Comparison of ENCODE assay signal across 8 mouse cellular contexts in genomic region chr5:33334381-33335272, GRCm38 (mm10). TPM values are rescaled to one million over a fixed set of nuclear protein-coding genes. Genes with fewer than 3 reads are reported as not detected.
DNase-seq lines count a peak whose midpoint lies in the region; ATAC-seq and TF ChIP-seq lines count a peak whose summit lies in the region.

No protein-coding gene starts in this region.

- no peak for TF ChIP-seq CTCF in embryonic fibroblast, embryonic 13.5 days (IDR thresholded peaks at IDR 0.05; ENCODE audit: borderline replicate concordance, insufficient read depth, low read length)

- H3K4me3 ChIP-seq in neural tube, embryonic 11.5 days (ENCODE audit: low read depth, low read length), result peak overlapping the region; percentile 99
- peak overlapping the region; percentile 70 for H3K4me3 ChIP-seq in embryonic fibroblast, embryonic 13.5 days (ENCODE audit: insufficient read depth, low read length)
- H3K4me3 ChIP-seq in limb, embryonic 11.5 days (ENCODE audit: low read depth, low read length), result peak overlapping the region; percentile 100

- 0 out of 2 replicates have a peak, but pooled peaks have one; percentile 20 for TF ChIP-seq POLR2A in embryonic fibroblast, embryonic 13.5 days (IDR thresholded peaks at IDR 0.05; ENCODE audit: low read depth, low read length)

- peak overlapping the region; percentile 65 for H3K4me2 ChIP-seq in neural tube, embryonic 11.5 days (ENCODE audit: low read depth)
- peak overlapping the region; percentile 59 for H3K4me2 ChIP-seq in limb, embryonic 11.5 days (ENCODE audit: low read depth, severe bottlenecking)

- H3K36me3 ChIP-seq in neural tube, embryonic 11.5 days (ENCODE audit: control insufficient read depth, insufficient read depth, low read length), result no peaks in the 10 kb centered on the region
- H3K36me3 ChIP-seq in limb, embryonic 11.5 days (ENCODE audit: control insufficient read depth, insufficient read depth, low read length), result peaks cover 3% of the 10 kb centered on the region
- H3K36me3 ChIP-seq in splenic B cell, adult 2 months (ENCODE audit: control insufficient read depth, insufficient read depth, low read length, poor library complexity, severe bottlenecking), result no peaks in the 10 kb centered on the region

- no peak; the same call in 1 of the 2 replicates for ATAC-seq in neural tube, embryonic 11.5 days (ENCODE audit: insufficient read depth, low FRiP score, low TSS enrichment)
- no peak for ATAC-seq in limb, embryonic 11.5 days (ENCODE audit: insufficient number of reproducible peaks, low FRiP score, low TSS enrichment, low read depth)
- ATAC-seq in erythroid progenitor cell, adult 5-6 weeks (replicated peaks; ENCODE audit: low FRiP score, poor library complexity, severe bottlenecking), result no peak

- H3K9ac ChIP-seq in neural tube, embryonic 11.5 days (ENCODE audit: low read length), result peak overlapping the region; percentile 92
- H3K9ac ChIP-seq in limb, embryonic 11.5 days (ENCODE audit: low read length), result peak overlapping the region; percentile 72

- H3K4me1 ChIP-seq in neural tube, embryonic 11.5 days (ENCODE audit: control insufficient read depth, insufficient read depth, low read length), result peaks cover 5% of the 10 kb centered on the region; the same call in 1 of the 2 replicates
- peaks cover 8% of the 10 kb centered on the region; the same call in 1 of the 2 replicates for H3K4me1 ChIP-seq in embryonic fibroblast, embryonic 13.5 days (ENCODE audit: control insufficient read depth, insufficient read depth, low read length)
- H3K4me1 ChIP-seq in limb, embryonic 11.5 days (ENCODE audit: control insufficient read depth, insufficient read depth, low read length), result peaks cover 9% of the 10 kb centered on the region

- H3K9me3 ChIP-seq in neural tube, embryonic 11.5 days (ENCODE audit: control insufficient read depth, low read length), result no peaks in the 10 kb centered on the region
- no peaks in the 10 kb centered on the region for H3K9me3 ChIP-seq in limb, embryonic 11.5 days (ENCODE audit: control insufficient read depth, low read length)

- peak overlapping the region; percentile 70 for H3K27ac ChIP-seq in neural tube, embryonic 11.5 days (ENCODE audit: low read depth, low read length)
- peak overlapping the region; percentile 86 for H3K27ac ChIP-seq in embryonic fibroblast, embryonic 13.5 days (ENCODE audit: insufficient read depth, low read length)
- 0 out of 2 replicates have a peak overlapping the region, but pooled peaks have one; percentile 30 for H3K27ac ChIP-seq in limb, embryonic 11.5 days (replicated peaks; ENCODE audit: low read depth, low read length)

- WGBS in neural tube, embryonic 11.5 days, result 29% methylated on average over 18 of the region's 18 CpGs
- 29% methylated on average over 18 of the region's 18 CpGs for WGBS in limb, embryonic 11.5 days

- no peaks in the 10 kb centered on the region for H3K27me3 ChIP-seq in neural tube, embryonic 11.5 days (ENCODE audit: control insufficient read depth, insufficient read depth, low read length)
- H3K27me3 ChIP-seq in limb, embryonic 11.5 days (ENCODE audit: control insufficient read depth, insufficient read depth, low read length), result no peaks in the 10 kb centered on the region
- no peaks in the 10 kb centered on the region for H3K27me3 ChIP-seq in splenic B cell, adult 2 months (ENCODE audit: control insufficient read depth, insufficient read depth, low read length, poor library complexity, severe bottlenecking)

- DNase-seq in neural tube, embryonic 11.5 days (ENCODE audit: low spot score), result no peak
- DNase-seq in neural tube, embryonic 10.5 days (ENCODE audit: extremely low spot score, low spot score), result no peak
- DNase-seq in limb, embryonic 11.5 days (ENCODE audit: low spot score), result no peak
- DNase-seq in splenic B cell, adult 2 months (ENCODE audit: low read depth, low spot score), result peak; percentile 13
- no peak for DNase-seq in spleen, postnatal 36 days (ENCODE audit: low spot score in 2 of 2)
- DNase-seq in spleen, postnatal 4 days (ENCODE audit: low spot score in 2 of 2), result no peak

RNA-seq across cellular contexts. Expression of gene Maea, which starts 0.7 kb away (rescaled TPM):
- polyA plus RNA-seq in neural tube, embryonic 11.5 days (2014; fragmentation: Nextera tagmentation; extraction: Ambion mirVana), result 137 and 154 TPM in 2 replicates
- polyA plus RNA-seq in embryonic fibroblast, embryonic 13.5 days (2011; ENCODE audit: insufficient read length, low read depth, missing spikeins), result 135 and 148 TPM in 2 replicates
- polyA plus RNA-seq in limb, embryonic 11.5 days (2014; fragmentation: Nextera tagmentation; extraction: Ambion mirVana), result 145 and 152 TPM in 2 replicates
- total RNA-seq in erythroid progenitor cell, adult 5-6 weeks (2015; ENCODE audit: low replicate concordance), result 19.7 and 33.2 TPM in 2 replicates
- total RNA-seq in erythroid progenitor cell, adult 5-6 weeks (2017; ENCODE audit: low replicate concordance), result 69.8 and 71.5 TPM in 2 replicates

RNA-seq across cellular contexts. Expression of gene Uvssa, which starts 43.7 kb away (rescaled TPM):
- 6.5 and 7.0 TPM in 2 replicates for polyA plus RNA-seq in neural tube, embryonic 11.5 days (2014; fragmentation: Nextera tagmentation; extraction: Ambion mirVana)
- polyA plus RNA-seq in embryonic fibroblast, embryonic 13.5 days (2011; ENCODE audit: insufficient read length, low read depth, missing spikeins), result 11.9 and 15.0 TPM in 2 replicates
- 8.1 and 8.6 TPM in 2 replicates for polyA plus RNA-seq in limb, embryonic 11.5 days (2014; fragmentation: Nextera tagmentation; extraction: Ambion mirVana)
- 13.8 and 16.9 TPM in 2 replicates for total RNA-seq in erythroid progenitor cell, adult 5-6 weeks (2015; ENCODE audit: low replicate concordance)
- total RNA-seq in erythroid progenitor cell, adult 5-6 weeks (2017; ENCODE audit: low replicate concordance), result 24.5 and 28.1 TPM in 2 replicates

RNA-seq across cellular contexts. Expression of gene Ctbp1, which starts 59.8 kb away (rescaled TPM):
- polyA plus RNA-seq in neural tube, embryonic 11.5 days (2014; fragmentation: Nextera tagmentation; extraction: Ambion mirVana), result 591 and 593 TPM in 2 replicates
- 133 and 175 TPM in 2 replicates for polyA plus RNA-seq in embryonic fibroblast, embryonic 13.5 days (2011; ENCODE audit: insufficient read length, low read depth, missing spikeins)
- polyA plus RNA-seq in limb, embryonic 11.5 days (2014; fragmentation: Nextera tagmentation; extraction: Ambion mirVana), result 466 and 469 TPM in 2 replicates
- total RNA-seq in erythroid progenitor cell, adult 5-6 weeks (2015; ENCODE audit: low replicate concordance), result 195 and 222 TPM in 2 replicates
- total RNA-seq in erythroid progenitor cell, adult 5-6 weeks (2017; ENCODE audit: low replicate concordance), result 172 and 302 TPM in 2 replicates

Comparison
In these comparisons a context has a peak if more than half of its experiments do, and no peak if none do; other contexts are left out.
1. H3K27ac ChIP-seq: peak in every context shown above with its lines; median percentile 86 in embryonic fibroblast, embryonic 13.5 days; 70 in neural tube, embryonic 11.5 days; 30 in limb, embryonic 11.5 days.